Mouse (Mus musculus): ENCODE measurements around the gene AU018091.
"Not testable (repeated sequence)": the region's sequence is repeated elsewhere in the genome, so short reads cannot be mapped to it uniquely, and the experiment has no call there.

Gene AU018091

GRCm38 (mm10) chr7:3130342-3130741 lies 38.7 kb downstream of the AU018091 start:
- no peak for DNase-seq (ENCODE audit: low read depth, low spot score)
- no peaks in the 10 kb centered on the region for H3K27me3 ChIP-seq (ENCODE audit: control insufficient read depth, insufficient read depth, low read length, poor library complexity, severe bottlenecking)
- H3K36me3 ChIP-seq (ENCODE audit: control insufficient read depth, insufficient read depth, low read length, poor library complexity, severe bottlenecking): no peaks in the 10 kb centered on the region

- not testable (repeated sequence) for H3K36me3 ChIP-seq (ENCODE audit: control insufficient read depth, insufficient read depth, low read length, poor library complexity, severe bottlenecking); DNase-seq (ENCODE audit: low read depth, low spot score); H3K27me3 ChIP-seq (ENCODE audit: control insufficient read depth, insufficient read depth, low read length, poor library complexity, severe bottlenecking)
Observed at GRCm38 (mm10) chr7:3128564-3128963, 40.4 kb downstream of the AU018091 start.

- not testable (repeated sequence) for H3K36me3 ChIP-seq (ENCODE audit: control insufficient read depth, insufficient read depth, low read length, poor library complexity, severe bottlenecking); DNase-seq (ENCODE audit: low read depth, low spot score); H3K27me3 ChIP-seq (ENCODE audit: control insufficient read depth, insufficient read depth, low read length, poor library complexity, severe bottlenecking)
Observed at GRCm38 (mm10) chr7:3111193-3111592, 57.8 kb downstream of the AU018091 start.

GRCm38 (mm10) chr7:3106516-3107077 lies 62.4 kb downstream of the AU018091 start:
- H3K36me3 ChIP-seq (ENCODE audit: control insufficient read depth, insufficient read depth, low read length, poor library complexity, severe bottlenecking); H3K27me3 ChIP-seq (ENCODE audit: control insufficient read depth, insufficient read depth, low read length, poor library complexity, severe bottlenecking); DNase-seq (ENCODE audit: low read depth, low spot score): not testable (repeated sequence)
